Mouse (Mus musculus): ENCODE data around the gene Cyb5rl. TPM values are rescaled to one million over a fixed set of nuclear protein-coding genes. Genes with fewer than 3 reads are reported as not detected.

The Cyb5rl gene
- 3.6 and 4.0 TPM in 2 replicates for polyA plus RNA-seq (2015; fragmentation: Nextera tagmentation; extraction: Ambion mirVana)

DNA sequence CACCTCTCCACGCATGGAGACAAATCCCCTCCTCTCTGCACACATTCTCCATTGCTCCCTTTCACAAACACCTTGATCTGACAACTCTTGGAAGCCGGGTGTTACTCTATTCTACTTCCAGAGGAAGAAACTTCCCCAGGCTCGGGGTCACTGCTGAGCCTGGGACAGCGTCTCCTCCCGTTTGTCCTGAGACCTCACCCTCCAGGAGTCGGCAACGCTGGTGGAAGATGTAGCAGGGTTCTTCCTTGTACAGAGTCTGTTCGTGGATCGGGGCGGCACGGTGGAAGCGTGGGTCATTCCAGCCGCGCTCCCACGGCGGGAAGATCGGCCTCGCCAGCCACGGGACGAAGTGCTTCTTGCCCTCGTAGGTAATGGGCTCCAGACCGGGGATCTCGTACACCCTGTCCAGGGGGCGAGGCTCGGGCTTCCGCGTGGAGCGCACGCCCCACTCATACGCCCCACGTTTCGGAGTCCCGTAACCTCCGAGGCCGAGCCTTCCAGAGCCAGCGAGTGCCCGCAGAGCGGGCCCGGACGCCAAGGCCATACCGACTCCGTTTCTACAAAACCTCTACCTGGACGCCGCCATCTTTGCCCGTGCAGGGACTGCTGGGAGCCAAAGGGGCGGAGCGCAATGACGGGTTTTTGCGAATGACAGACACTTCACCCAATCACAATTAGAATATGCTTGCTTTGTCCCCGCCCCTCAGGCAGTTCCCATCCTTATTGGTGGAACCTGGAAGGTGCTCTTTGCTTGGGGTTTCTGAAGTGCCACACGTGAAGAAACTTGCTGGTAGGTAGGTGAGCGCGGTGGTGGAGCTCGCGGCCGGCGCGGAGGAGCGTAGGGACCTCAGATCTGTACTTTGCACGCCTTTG is at the start of gene Cyb5rl, which contains the start of gene Mrpl37:
TSS of gene Cyb5rl (plus strand) at position 737 of the 873 bp plus-strand sequence.
TSS of gene Mrpl37 (minus strand) at position 617 of the 873 bp plus-strand sequence.
- Histone ChIP-seq H3K4me2 (replicated peaks; ENCODE audit: low read depth) (peak within 1 kb of the TSS; percentile 85), H3K36me3 (ENCODE audit: control insufficient read depth, insufficient read depth) (peaks cover 26% of the 10 kb centered on the region), H3K4me3 (ENCODE audit: low read depth, low read length) (peak within 1 kb of the TSS; percentile 90), H3K27me3 (replicated peaks; ENCODE audit: control insufficient read depth, insufficient read depth, low read length) (no peaks in the 10 kb centered on the region), H3K9ac (ENCODE audit: low read depth, low read length) (peak within 1 kb of the TSS; percentile 81), H3K4me1 (replicated peaks; ENCODE audit: control insufficient read depth, insufficient read depth, low read length) (no peaks in the 10 kb centered on the region; the same call in 1 of the 2 replicates), H3K9me3 (ENCODE audit: control insufficient read depth) (no peaks in the 10 kb centered on the region), H3K27ac (ENCODE audit: low read depth, low read length) (peak within 1 kb of the TSS; percentile 64; the same call in 1 of the 2 replicates)
- peak; percentile 97 for ATAC-seq
- under 1% methylated on average over 60 of the region's 60 CpGs for WGBS
- no peak; the same call in 1 of the 2 replicates for TF ChIP-seq CTCF (IDR thresholded peaks at IDR 0.05; ENCODE audit: low read depth)

DNA sequence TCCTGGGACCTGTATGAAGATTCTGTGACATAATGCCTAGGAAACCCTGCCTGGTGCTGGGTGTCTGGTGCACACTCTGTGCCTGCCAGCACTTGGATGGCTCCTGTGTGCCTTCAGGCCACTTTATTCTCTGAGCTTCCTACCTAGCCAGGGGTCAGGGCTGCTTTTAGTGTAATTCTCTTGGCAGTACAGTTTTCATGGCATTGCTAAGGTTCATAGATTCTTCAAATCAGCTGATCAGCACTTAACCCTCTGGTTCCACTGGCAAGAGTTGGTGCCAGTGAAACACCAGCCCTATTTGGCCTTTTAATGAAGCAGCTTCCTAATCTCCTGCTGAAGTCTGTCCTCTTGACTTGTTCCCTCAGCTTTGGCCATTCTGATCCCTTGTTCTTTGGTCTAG is 49.5 kb upstream of the Cyb5rl start:
- Histone ChIP-seq H3K9ac (ENCODE audit: low read depth, low read length) (no peak overlapping the region), H3K9me3 (ENCODE audit: control insufficient read depth) (no peaks in the 10 kb centered on the region), H3K4me1 (replicated peaks; ENCODE audit: control insufficient read depth, insufficient read depth, low read length) (peaks cover 36% of the 10 kb centered on the region; the same call in 1 of the 2 replicates), H3K27ac (ENCODE audit: low read depth, low read length) (no peak overlapping the region), H3K27me3 (replicated peaks; ENCODE audit: control insufficient read depth, insufficient read depth, low read length) (no peaks in the 10 kb centered on the region), H3K36me3 (ENCODE audit: control insufficient read depth, insufficient read depth) (peaks cover 6% of the 10 kb centered on the region; the same call in 1 of the 2 replicates), H3K4me3 (ENCODE audit: low read depth, low read length) (no peak overlapping the region), H3K4me2 (replicated peaks; ENCODE audit: low read depth) (no peak overlapping the region)
- ATAC-seq = no peak
- TF ChIP-seq CTCF (IDR thresholded peaks at IDR 0.05; ENCODE audit: low read depth) = no peak

DNA sequence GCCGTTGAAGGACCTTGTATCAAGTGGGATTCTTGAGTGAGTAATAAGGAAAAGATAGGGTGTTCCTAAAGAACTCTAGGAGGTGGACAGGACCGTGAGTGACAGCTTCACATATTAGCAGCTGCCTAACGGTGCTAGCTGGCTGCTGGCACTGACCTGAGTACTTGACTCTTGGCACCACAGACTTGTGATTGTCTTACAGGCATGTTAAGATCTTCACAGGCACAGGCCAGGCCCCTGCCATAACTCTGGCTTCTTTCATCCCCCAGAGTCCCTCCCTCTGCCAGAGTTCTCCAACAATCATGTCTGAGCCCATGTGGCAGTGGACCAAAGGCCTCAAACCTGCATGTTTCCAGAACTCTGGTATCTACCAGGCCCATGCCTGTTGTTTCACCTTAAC is 48.3 kb upstream of the Cyb5rl start:
- no peak overlapping the region for H3K9ac ChIP-seq (ENCODE audit: low read depth, low read length)
- H3K4me1 ChIP-seq (replicated peaks; ENCODE audit: control insufficient read depth, insufficient read depth, low read length) = peaks cover 31% of the 10 kb centered on the region; the same call in 1 of the 2 replicates
- no peak overlapping the region for H3K27ac ChIP-seq (ENCODE audit: low read depth, low read length)
- H3K4me3 ChIP-seq (ENCODE audit: low read depth, low read length) = no peak overlapping the region
- no peaks in the 10 kb centered on the region for H3K9me3 ChIP-seq (ENCODE audit: control insufficient read depth)
- no peak overlapping the region for H3K4me2 ChIP-seq (replicated peaks; ENCODE audit: low read depth)
- no peak for TF ChIP-seq CTCF (IDR thresholded peaks at IDR 0.05; ENCODE audit: low read depth)
- H3K36me3 ChIP-seq (ENCODE audit: control insufficient read depth, insufficient read depth) = peaks cover 6% of the 10 kb centered on the region; the same call in 1 of the 2 replicates
- WGBS = 48% methylated on average over 3 of the region's 3 CpGs
- H3K27me3 ChIP-seq (replicated peaks; ENCODE audit: control insufficient read depth, insufficient read depth, low read length) = no peaks in the 10 kb centered on the region
- ATAC-seq = no peak

- peaks cover 6% of the 10 kb centered on the region; the same call in 1 of the 2 replicates for H3K36me3 ChIP-seq (ENCODE audit: control insufficient read depth, insufficient read depth)
Observed at GRCm38 (mm10) chr4:107019027-107019426, 47.8 kb upstream of the Cyb5rl start.

GRCm38 (mm10) chr4:107020287-107021000 is 46.3 kb upstream of the Cyb5rl start:
- Histone ChIP-seq H3K9ac (ENCODE audit: low read depth, low read length) (no peak overlapping the region), H3K36me3 (ENCODE audit: control insufficient read depth, insufficient read depth) (peaks cover 2% of the 10 kb centered on the region; the same call in 1 of the 2 replicates), H3K27ac (ENCODE audit: low read depth, low read length) (peak overlapping the region; percentile 62), H3K4me1 (replicated peaks; ENCODE audit: control insufficient read depth, insufficient read depth, low read length) (peaks cover 28% of the 10 kb centered on the region; the same call in 1 of the 2 replicates), H3K4me3 (ENCODE audit: low read depth, low read length) (no peak overlapping the region), H3K4me2 (replicated peaks; ENCODE audit: low read depth) (no peak overlapping the region), H3K9me3 (ENCODE audit: control insufficient read depth) (no peaks in the 10 kb centered on the region), H3K27me3 (replicated peaks; ENCODE audit: control insufficient read depth, insufficient read depth, low read length) (no peaks in the 10 kb centered on the region)
- TF ChIP-seq CTCF (IDR thresholded peaks at IDR 0.05; ENCODE audit: low read depth) = no peak
- ATAC-seq = peak; percentile 41; the same call in 1 of the 2 replicates
- whole genome bisulfite sequencing = 52% methylated on average over 5 of the region's 5 CpGs

More at GRCm38 (mm10) chr4:107019027-107019426, 47.8 kb upstream of the Cyb5rl start:
- peaks cover 29% of the 10 kb centered on the region; the same call in 1 of the 2 replicates for H3K4me1 ChIP-seq (replicated peaks; ENCODE audit: control insufficient read depth, insufficient read depth, low read length)
- H3K4me3 ChIP-seq (ENCODE audit: low read depth, low read length) = no peak overlapping the region
- H3K9ac ChIP-seq (ENCODE audit: low read depth, low read length) = no peak overlapping the region
- H3K27me3 ChIP-seq (replicated peaks; ENCODE audit: control insufficient read depth, insufficient read depth, low read length) = no peaks in the 10 kb centered on the region
- no peak for TF ChIP-seq CTCF (IDR thresholded peaks at IDR 0.05; ENCODE audit: low read depth)
- no peak overlapping the region for H3K4me2 ChIP-seq (replicated peaks; ENCODE audit: low read depth)
- no peak for ATAC-seq
- WGBS = 22% methylated on average over 7 of the region's 7 CpGs
- no peaks in the 10 kb centered on the region for H3K9me3 ChIP-seq (ENCODE audit: control insufficient read depth)
- peak overlapping the region; percentile 62 for H3K27ac ChIP-seq (ENCODE audit: low read depth, low read length)

DNA sequence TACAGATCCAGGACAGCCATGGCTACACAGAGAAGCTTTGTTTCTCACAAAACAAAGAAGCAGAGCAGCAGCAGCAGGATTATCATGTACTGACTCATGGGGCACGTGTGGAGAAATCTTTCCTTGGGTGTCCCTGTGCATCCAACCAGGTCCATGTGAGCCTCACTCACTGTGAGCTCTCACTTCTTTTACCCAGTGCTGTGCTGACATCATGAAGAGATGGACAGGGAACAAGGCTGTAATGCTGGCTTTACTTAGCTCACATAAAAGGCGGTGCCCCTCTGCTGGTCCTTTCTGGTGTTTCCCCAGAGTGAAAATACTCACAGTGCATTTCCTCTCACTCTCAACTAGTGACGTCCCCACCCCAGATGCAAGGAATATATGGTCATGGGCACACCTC is 45.3 kb upstream of the Cyb5rl start:
- no peaks in the 10 kb centered on the region for H3K27me3 ChIP-seq (replicated peaks; ENCODE audit: control insufficient read depth, insufficient read depth, low read length)
- no peak overlapping the region for H3K9ac ChIP-seq (ENCODE audit: low read depth, low read length)
- peaks cover 26% of the 10 kb centered on the region; the same call in 1 of the 2 replicates for H3K4me1 ChIP-seq (replicated peaks; ENCODE audit: control insufficient read depth, insufficient read depth, low read length)
- no peaks in the 10 kb centered on the region for H3K9me3 ChIP-seq (ENCODE audit: control insufficient read depth)
- 52% methylated on average over 3 of the region's 3 CpGs for WGBS
- no peak overlapping the region for H3K4me3 ChIP-seq (ENCODE audit: low read depth, low read length)
- H3K27ac ChIP-seq (ENCODE audit: low read depth, low read length) = peak overlapping the region; percentile 30; the same call in 1 of the 2 replicates
- peak; percentile 30; the same call in 1 of the 2 replicates for TF ChIP-seq CTCF (IDR thresholded peaks at IDR 0.05; ENCODE audit: low read depth)
- no peak overlapping the region for H3K4me2 ChIP-seq (replicated peaks; ENCODE audit: low read depth)
- ATAC-seq = no peak
- no peaks in the 10 kb centered on the region for H3K36me3 ChIP-seq (ENCODE audit: control insufficient read depth, insufficient read depth)

All from intestine, postnatal 0 days (tissue).